Mouse (Mus musculus) kidney, postnatal 0 days (tissue): ENCODE data around the gene Sfta2. TPM values are rescaled to one million over a fixed set of nuclear protein-coding genes. Genes with fewer than 3 reads are reported as not detected.

Experiments used
- ATAC-seq: fragments of 200-750 bp; cut with Nextera tagmentation; replicated peaks from 2 replicates; pipeline ENCODE4 v1.8.0; 2017; ENCODE audit warnings: low read depth, moderate number of reproducible peaks, moderate TSS enrichment, moderate library complexity; ENCODE audit not compliant: low FRiP score
- DNase-seq: peaks from one replicate; pipeline ENCODE4 v3.0.0-alpha.2; 2016; ENCODE audit warnings: low spot score
- H3K27ac ChIP-seq: fragments of 300-500 bp; sonication (generic); 2 replicates; pipeline ENCODE4 v1.5.1; 2014; ENCODE audit warnings: mild to moderate bottlenecking
- H3K27me3 ChIP-seq: fragments of 300-500 bp; sonication (generic); 2 replicates; pipeline ENCODE4 v1.6.1; 2014; ENCODE audit warnings: low read length, mixed read lengths; ENCODE audit not compliant: insufficient read depth
- H3K36me3 ChIP-seq: fragments of 300-500 bp; sonication (generic); 2 replicates; pipeline ENCODE4 v1.6.1; 2014; ENCODE audit warnings: low read length, mixed read lengths; ENCODE audit not compliant: insufficient read depth
- H3K4me1 ChIP-seq: fragments of 300-500 bp; sonication (generic); replicated peaks from 2 replicates; pipeline ENCODE4 v1.6.1; 2014; ENCODE audit warnings: antibody characterized with exemption, low read length, mixed read lengths; ENCODE audit not compliant: insufficient read depth
- H3K4me2 ChIP-seq: fragments of 300-500 bp; sonication (generic); 2 replicates; pipeline ENCODE4 v1.6.1; 2014; ENCODE audit warnings: mild to moderate bottlenecking, low read length, moderate library complexity, mixed read lengths
- H3K4me3 ChIP-seq: fragments of 300-500 bp; sonication (generic); replicated peaks from 2 replicates; pipeline ENCODE4 v1.5.1; 2014; ENCODE audit warnings: low read depth, low read length
- H3K9ac ChIP-seq: fragments of 300-500 bp; sonication (generic); 2 replicates; pipeline ENCODE4 v1.6.1; 2014; ENCODE audit warnings: low read depth, low read length
- H3K9me3 ChIP-seq: fragments of 300-500 bp; sonication (generic); replicated peaks from 2 replicates; pipeline ENCODE4 v1.6.1; 2016; ENCODE audit warnings: low read length, inconsistent platforms, mixed read lengths
- CTCF ChIP-seq: IDR thresholded peaks from 2 replicates; pipeline ENCODE4 v1.5.1; 2016; ENCODE audit warnings: antibody characterized with exemption, low read depth, mild to moderate bottlenecking, moderate library complexity
- WGBS: fragments of 180-500 bp; shearing (Covaris S2); extraction: QIAGEN DNeasy Blood & Tissue Kit; methylation state at CpG from one replicate; pipeline ENCODE4 v1.1.7; 2014; 5-methylcytosine and 5-hydroxymethylcytosine counted together
- polyA plus RNA-seq: library from polyadenylated mRNA; unstranded; fragments of >200 nt; fragmentation: Nextera tagmentation; extraction: Ambion mirVana; gene quantifications from 2 replicates; pipeline ENCODE4 v1.2.1, GENCODE M21; 2015

The Sfta2 gene
- 4.2 and 5.0 TPM in 2 replicates for polyA plus RNA-seq

DNA sequence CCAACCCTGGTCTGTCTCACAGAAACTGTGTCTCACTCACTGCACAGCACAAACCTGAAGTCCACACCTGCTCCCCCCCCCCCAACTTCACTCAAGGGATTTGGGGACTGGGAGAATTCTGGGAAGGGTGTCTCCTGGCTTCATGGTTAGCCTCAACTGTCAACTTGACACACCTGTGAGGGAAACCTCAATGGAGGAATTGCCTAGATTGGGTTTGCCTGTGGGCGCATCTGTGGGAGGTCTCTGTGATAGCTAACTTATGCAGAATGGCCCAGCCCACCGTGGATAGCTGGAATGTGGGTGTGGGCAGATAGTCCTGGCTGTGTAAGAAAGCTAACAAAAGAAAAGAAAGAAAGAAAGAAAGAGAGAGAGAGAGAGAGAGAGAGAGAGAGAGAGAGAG is at the start of gene Sfta2:
TSS of gene Sfta2 (plus strand) at position 301 of the 400 bp plus-strand sequence.
- Histone ChIP-seq H3K4me1 (no peaks in the 10 kb centered on the region), H3K9me3 (no peaks in the 10 kb centered on the region), H3K27me3 (no peaks in the 10 kb centered on the region), H3K9ac (no peak within 1 kb of the TSS), H3K4me2 (0 out of 2 replicates have a peak within 1 kb of the TSS, but pooled peaks have one; percentile 24), H3K4me3 (no peak within 1 kb of the TSS), H3K27ac (no peak within 1 kb of the TSS), H3K36me3 (no peaks in the 10 kb centered on the region)
- DNase-seq (no peak), ATAC-seq (no peak)
- WGBS = 45% methylated on average over 2 of the region's 2 CpGs
- TF ChIP-seq CTCF = no peak

- TF ChIP-seq CTCF = no peak
- Histone ChIP-seq H3K9me3 (no peaks in the 10 kb centered on the region), H3K4me1 (no peaks in the 10 kb centered on the region), H3K4me3 (no peak within 1 kb of the TSS), H3K4me2 (no peak within 1 kb of the TSS), H3K9ac (no peak within 1 kb of the TSS), H3K36me3 (no peaks in the 10 kb centered on the region), H3K27me3 (no peaks in the 10 kb centered on the region), H3K27ac (no peak within 1 kb of the TSS)
- DNase-seq (no peak), ATAC-seq (0 out of 2 replicates have a peak, but pooled peaks have one; percentile 23)
- WGBS = 76% methylated on average over 10 of the region's 10 CpGs
These were observed 49.4 kb upstream of the Sfta2 start, which contains the start of gene Cdsn for GRCm38 (mm10) chr17:35551881-35552414. Cdsn (plus strand) TSS chr17:35552128.

DNA sequence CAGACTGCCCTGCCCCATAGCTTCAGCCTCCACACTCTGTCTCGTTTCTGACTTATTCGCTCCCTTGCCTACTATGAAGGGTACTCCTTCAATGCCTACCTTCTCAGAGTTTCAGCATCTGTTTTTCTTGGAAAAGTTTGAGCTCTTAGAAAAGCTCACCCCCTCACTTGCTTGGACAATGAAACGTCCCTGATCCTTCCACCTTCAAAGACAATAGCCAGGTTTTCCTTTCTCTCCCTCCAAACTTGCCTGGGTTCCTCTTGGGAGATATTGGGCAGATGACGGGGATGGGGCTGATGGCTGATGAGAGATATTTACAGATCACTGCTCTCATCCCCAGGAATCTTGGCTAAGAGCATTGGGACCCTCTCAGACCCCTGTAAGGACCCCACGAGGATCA is 47.0 kb upstream of the Sfta2 start:
- TF ChIP-seq CTCF = no peak
- no peak for ATAC-seq
- H3K9ac ChIP-seq = no peak overlapping the region
- no peak for DNase-seq
- no peaks in the 10 kb centered on the region for H3K4me1 ChIP-seq
- no peak overlapping the region for H3K4me2 ChIP-seq
- H3K36me3 ChIP-seq = no peaks in the 10 kb centered on the region
- H3K4me3 ChIP-seq = no peak overlapping the region
- no peak overlapping the region for H3K27ac ChIP-seq
- WGBS = 83% methylated on average over 5 of the region's 5 CpGs
- no peaks in the 10 kb centered on the region for H3K27me3 ChIP-seq
- H3K9me3 ChIP-seq = no peaks in the 10 kb centered on the region

- Histone ChIP-seq H3K27ac (no peak overlapping the region), H3K9ac (no peak overlapping the region), H3K4me1 (no peaks in the 10 kb centered on the region), H3K36me3 (no peaks in the 10 kb centered on the region), H3K9me3 (no peaks in the 10 kb centered on the region), H3K4me2 (no peak overlapping the region), H3K4me3 (no peak overlapping the region), H3K27me3 (no peaks in the 10 kb centered on the region)
- WGBS = 90% methylated on average over 18 of the region's 18 CpGs
- no peak for ATAC-seq
- no peak for TF ChIP-seq CTCF
- DNase-seq = no peak
These were observed 46.5 kb upstream of the Sfta2 start for GRCm38 (mm10) chr17:35554761-35555397.

- H3K9me3 ChIP-seq = no peaks in the 10 kb centered on the region
- H3K9ac ChIP-seq = no peak overlapping the region
- no peak overlapping the region for H3K4me3 ChIP-seq
- no peak overlapping the region for H3K4me2 ChIP-seq
- no peaks in the 10 kb centered on the region for H3K27me3 ChIP-seq
- no peaks in the 10 kb centered on the region for H3K36me3 ChIP-seq
- TF ChIP-seq CTCF = no peak
- H3K4me1 ChIP-seq = no peaks in the 10 kb centered on the region
- DNase-seq (no peak), ATAC-seq (no peak)
- H3K27ac ChIP-seq = no peak overlapping the region
- WGBS = 87% methylated on average over 13 of the region's 13 CpGs
These were observed 45.1 kb upstream of the Sfta2 start for GRCm38 (mm10) chr17:35556186-35556765.

DNA sequence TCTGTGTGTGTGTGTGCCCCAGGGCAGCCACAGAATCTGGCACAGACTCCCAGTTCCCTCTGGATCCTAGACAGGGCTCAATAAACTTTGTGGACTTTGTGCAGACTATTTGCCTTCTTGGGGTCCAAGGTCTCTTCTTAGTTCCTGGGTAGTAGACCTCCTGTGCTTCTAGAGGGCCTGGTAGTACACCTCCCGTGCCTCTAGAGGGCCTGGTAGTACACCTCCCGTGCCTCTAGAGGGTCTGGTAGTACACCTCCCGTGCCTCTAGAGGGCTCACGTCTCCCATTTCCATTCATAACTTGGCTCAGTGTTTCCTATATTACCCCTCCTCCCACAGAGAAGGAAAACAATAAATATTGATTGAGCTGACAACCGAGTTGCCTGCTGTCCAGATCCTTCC is 44.5 kb upstream of the Sfta2 start:
- DNase-seq (peak; percentile 83), ATAC-seq (no peak; the same call in 1 of the 2 replicates)
- Histone ChIP-seq H3K27ac (no peak overlapping the region), H3K36me3 (no peaks in the 10 kb centered on the region), H3K4me3 (no peak overlapping the region), H3K4me2 (no peak overlapping the region), H3K27me3 (no peaks in the 10 kb centered on the region), H3K9me3 (no peaks in the 10 kb centered on the region), H3K9ac (no peak overlapping the region), H3K4me1 (no peaks in the 10 kb centered on the region)
- peak; percentile 87 for TF ChIP-seq CTCF
- WGBS = 30% methylated on average over 5 of the region's 5 CpGs
